Mouse (Mus musculus) left cerebral cortex, adult 18-20 months (tissue): ENCODE measurements at regions not wholly inside any gene's neighbourhood (a gene's known extent, or its start where the extent isn't known, plus 50 kb on each side); places are given as distances from the start of the nearest gene placed in this dataset.
A peak's percentile ranks its signal among the peaks of the same experiment; 100 is the strongest.

Experiments used
- DNase-seq, 2 experiments: peaks; one replicate each; pipeline ENCODE4 v3.0.0; 2021 to 2022; ENCODE audit warnings: low spot score in 2 of 2, mixed read lengths in 1 of 2

DNA sequence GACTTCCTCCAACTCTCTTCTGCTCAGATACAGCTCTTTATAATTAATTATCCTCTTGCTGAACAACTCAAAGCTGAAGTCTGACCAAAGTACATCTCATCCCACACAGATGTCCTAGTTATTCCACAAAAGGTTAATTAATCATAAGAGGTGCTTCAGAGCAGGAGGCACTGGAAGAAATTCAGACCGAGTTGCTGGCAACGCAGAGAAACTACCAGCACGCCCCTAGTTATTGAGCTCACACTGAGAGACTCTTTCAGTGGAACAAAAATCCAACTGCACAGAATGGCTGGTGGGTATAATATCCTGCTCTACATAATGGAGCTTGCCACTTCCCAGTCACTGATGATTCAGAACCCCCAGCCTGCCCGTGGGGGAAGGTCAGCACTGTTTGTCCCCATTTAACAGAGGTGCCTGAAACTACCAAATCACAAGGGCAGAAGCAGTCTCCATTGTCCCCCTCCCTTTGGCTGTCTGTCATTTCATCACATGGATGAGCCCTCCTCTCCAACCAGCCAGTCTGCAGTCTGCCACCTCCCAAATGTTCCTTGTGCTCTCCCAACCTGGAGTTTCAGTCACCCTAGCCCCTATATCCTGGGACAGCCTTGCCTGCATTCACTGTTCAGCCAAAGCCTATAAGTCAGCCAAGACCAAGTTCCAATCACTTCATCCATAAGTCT is 170.3 kb upstream of the Creb1 start:
- DNase-seq = no peak

DNA sequence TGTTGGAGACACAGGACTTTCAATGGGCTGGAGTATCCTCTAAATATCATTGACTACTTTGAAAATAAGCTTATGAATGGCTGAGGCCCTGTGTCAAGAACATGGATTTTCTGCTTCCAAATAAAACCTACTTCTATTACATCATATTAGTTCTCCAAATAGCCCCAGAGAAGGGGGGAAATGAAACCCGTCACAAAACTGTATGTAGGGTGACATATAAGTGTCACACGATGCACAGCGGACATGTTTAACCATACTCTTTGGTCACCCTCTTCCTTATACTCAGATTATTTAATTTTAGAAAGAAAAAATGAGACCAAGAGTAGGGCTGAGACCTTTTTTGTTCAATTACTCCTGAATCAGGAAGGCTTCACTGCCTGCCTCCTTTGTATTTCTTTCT is 189.2 kb upstream of the Creb1 start:
- DNase-seq = no peak

DNA sequence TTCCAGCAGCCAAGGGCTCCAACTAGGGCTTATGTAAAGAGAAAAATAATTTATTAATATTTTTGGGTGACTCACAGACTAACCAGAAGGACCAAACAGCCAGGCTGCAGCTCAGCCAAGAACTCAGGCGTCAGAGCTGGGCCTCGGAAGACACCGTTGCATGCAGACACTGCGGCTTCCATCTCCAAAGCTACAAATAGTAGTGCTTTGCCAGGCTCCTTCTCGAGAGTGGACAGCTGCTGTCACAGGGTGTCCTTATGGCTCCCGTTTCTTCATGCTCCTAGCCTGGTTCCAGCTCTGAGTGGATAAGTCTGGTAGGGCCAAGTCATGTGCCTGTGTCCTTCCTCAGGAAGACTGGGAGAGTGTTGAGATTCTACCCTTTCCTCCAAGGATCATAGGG is 190.8 kb upstream of the Creb1 start:
- no peak for DNase-seq

DNA sequence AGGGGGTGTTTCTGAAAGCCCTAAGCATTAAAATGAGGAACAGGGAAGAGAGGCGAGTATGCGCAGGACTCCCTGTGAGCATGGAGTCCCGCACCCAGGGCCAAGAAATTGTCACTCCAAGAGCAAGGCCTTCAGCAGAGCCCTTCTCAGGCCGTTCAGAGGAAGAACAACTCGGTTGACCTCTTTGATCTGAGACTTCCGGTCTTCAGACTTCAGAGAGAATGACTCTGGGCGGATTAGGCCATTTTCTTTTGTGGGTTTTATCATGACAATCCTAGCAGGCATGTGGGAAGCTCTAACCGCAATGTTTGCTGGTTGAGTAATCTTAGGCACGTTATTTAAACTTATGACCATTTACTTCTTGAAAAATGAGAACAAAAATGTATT is 193.9 kb upstream of the Creb1 start:
- no peak for DNase-seq

DNA sequence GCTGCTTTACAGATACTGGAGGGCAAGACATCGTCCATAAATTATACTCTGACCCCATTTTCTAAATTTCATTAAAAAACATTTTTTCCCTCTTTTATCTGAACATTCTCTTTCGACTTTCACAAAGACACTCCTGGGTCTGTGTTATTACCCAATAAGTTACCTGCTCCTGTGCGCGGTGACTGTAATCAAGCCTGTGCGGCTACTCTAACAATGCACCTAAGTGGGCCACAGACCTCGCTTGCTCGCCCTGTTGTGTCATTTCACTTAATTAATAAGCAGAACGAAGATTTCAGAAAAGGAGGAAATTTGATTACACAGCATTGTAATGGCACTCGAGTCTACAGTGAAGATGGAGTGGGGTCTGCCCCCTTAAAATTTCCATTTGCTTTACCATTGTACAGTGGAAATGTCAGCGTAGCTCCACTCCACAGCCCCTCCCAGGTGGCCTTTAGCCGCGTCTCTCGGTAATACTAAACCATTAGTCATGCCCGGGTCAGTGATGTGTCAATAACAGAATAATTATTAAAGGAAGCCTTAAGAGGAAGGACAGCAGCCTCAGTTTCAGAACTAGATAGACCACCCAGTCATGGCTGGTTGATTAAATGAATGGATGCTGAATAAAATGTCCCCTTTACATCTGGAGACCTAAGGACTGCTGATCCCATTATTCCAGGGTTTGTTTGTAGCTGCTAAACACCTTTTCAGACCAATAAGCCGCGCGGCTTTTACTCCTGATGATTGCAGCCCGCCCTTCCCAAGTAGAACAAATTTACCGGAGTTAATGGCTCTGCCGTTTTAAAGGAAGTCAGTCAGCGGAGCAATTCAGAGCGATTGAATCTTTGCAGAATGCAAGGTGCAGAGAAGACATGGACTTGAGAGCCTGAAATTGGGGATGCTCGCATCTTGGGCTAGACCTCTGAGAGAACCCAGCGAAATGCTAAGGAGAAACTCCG is 194.5 kb upstream of the Creb1 start:
- DNase-seq = no peak

DNA sequence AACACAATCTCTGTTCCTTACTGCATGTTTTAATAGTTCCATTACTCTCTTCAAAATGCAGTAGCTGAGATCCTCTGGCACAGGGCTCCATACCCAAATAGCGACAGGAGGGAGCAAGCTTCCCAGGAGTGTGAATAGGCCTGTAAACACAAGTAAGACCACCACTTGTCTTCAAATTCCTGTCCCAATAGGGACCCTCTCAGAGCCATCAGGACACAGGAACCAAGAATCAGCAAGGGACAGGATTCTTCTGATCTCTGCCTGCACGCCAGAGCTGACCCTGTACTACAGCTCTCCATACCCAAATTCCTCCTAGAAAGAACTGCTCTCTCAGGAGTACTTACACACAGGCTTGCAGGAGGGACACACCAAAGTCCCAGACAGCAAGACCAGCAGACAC is 200.9 kb upstream of the Creb1 start:
- DNase-seq = no peak

DNA sequence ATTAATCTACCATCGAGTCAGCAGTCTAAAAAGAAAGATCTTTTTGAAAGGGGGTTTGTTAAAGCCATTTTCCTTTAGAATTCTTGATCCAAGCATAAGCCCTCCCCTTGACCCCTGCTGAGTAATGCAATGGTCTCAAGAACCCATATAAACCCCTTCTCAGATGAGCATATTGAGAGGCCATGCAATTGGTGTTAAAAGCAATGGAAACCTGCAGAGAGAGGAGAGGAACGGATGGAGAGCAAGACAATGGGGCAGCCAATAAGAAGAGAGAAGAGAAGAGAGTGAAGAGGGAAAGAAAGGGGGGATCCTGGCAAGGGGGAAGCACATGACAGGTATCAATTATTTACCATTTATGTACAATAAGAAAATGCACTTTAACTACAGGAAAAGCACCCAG is 201.7 kb upstream of the Creb1 start:
- no peak for DNase-seq

DNA sequence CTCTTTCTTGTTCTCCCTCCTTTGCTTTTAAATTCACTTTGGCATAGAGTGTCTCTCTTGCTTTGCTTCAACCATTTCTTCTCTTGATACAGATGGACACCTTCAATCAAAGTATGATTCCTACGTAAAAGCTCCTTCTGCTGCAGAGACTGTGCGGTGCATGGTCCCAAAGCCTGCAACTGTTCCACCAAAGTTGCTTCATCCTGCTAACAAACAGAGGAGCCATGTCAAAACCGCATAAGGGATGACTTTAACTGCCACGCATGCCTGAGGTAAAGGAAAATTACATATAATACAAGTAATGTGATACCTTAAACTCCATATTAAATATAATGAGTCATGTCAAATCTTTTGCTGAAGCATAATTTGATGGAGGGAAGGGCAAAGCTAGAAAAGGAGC is 200.1 kb upstream of the Klf7 start:
- no peak for DNase-seq

DNA sequence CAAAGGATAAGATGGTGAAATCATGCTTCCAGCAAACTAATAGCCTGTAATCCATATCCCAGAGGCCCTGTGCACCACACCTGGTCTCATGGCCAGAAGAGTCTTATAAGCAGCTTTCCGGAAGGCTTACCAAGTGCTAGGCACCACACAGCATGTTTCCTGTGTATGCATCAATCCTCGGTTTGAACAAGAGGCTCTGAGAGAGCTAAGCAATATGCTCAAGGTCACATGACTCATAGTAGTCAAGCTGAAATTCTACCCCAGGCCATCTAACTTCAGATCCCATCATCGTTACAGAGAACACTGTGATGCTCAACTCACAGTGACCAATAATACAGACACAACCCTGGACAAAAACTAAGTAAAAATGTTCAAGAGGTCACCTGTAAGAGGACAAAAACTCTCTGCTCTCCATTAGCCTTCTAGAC is 197.1 kb upstream of the Klf7 start:
- no peak for DNase-seq

DNA sequence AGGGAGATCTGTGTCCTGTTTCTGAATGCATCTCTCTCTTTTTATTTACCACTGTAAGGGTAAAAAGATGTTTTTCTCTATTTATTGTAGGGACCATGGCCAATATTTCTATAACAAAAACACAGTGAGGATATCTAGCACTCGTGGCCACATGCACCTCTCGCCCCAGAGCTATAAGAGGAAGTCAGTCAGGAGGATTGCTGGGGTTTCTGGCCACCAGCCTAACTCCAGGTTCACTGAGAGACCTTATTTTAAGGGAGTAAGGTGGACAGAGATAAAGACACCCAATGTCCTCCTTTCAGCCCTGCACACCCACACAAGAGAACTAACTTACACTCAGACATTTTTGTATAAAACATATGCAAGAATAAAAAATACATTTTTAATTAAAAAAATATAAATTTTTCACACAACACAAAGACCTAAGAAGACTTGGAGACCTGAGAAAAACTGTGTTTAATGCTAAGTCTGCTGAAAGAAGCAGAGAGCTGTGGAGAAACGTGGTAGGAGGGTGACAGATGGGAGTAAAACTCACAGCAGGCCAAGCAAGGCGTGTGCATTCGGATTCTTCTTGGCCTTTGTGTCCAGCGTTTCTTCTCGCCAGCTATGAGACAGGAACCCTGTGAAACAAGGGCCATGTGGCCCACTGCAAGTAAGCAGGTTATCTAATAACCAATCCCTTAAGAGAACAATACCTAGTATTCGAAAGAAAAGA is 196.5 kb upstream of the Klf7 start:
- DNase-seq = no peak

DNA sequence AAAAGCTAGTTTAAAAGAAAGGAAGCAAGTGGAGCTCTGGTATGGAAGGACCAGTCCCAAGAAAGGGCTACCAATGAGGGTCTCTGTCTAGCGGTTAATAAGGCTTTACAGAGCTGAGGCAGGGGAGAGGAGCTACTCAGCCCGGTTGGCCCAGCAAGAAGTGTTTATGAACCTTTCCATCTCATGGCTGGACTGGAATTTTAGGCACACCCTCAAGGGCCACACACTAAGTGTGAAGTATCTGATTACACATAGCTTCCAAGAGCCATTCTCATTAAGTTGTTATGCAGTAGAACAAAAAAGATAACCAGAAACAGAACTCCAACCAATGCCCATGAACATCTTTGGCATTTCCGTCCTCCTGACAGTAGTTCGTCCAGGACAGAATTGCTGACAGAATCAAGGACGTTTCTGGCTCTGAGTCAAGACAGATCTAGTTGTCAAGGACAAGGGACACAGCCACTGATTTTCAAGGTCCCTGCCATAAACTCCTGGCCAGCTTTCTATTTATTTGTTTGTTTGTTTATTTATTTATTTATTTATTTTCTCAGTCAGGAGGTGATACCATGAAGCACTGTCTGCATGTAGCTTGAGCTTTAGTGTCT is 195.1 kb upstream of the Klf7 start:
- no peak for DNase-seq

DNA sequence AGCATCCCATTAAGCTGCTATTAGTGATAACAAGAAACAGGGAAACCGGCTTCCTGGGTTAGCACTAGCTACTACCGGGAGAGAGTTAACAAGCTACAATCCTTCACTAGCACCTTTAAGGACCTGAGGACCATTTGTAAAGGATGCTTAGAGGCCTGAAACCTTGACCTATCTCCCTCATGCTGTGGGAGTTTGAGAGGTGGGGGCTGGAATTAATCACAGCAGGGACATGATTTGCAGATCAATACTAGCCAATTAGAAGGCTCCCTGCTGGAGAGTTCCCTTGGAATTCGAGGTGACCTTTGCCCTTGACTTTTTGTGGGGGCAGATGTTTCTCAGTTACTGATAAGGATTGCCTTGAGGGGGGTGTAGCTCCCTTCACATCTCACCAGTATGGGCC is 189.3 kb upstream of the Klf7 start:
- DNase-seq = no peak

DNA sequence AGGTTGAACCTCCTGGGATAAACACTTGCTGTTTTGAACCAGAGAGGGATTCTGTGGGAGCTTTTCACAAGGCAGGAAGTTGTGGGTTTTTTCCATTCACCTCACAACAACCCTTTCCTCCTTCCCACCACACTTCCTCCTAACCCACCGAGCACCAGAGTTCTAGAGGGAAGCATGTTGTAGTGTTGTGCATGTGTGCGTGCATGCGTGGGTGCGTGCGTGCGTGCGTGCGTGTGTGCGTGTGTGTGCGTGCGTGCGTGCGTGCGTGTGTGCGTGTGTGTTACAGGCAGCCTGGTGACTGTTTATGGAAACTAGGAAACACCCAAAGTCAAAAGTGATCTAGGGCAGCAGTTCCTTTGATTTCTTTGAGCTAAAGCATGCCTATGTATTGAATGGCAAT is 186.5 kb upstream of the Klf7 start:
- no peak for DNase-seq

DNA sequence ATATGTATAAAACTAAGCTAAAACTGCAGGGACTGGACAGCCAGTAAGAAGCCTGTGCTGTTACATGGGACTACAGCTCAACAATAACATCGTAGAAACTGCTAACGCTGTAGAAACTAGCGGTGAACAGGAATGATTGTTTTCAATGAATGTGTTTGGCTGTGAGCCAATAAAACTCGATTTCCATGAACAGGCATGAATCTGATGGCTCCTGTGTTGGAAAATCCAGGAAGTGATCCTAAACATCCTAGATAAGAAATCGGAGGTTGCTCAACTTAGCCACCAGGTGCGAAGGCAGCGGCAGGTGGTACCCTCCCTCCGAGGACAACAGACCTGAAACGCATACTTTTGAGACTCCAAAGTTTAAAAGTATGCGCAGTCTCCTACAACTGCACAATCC is 186.0 kb upstream of the Klf7 start:
- DNase-seq = no peak

DNA sequence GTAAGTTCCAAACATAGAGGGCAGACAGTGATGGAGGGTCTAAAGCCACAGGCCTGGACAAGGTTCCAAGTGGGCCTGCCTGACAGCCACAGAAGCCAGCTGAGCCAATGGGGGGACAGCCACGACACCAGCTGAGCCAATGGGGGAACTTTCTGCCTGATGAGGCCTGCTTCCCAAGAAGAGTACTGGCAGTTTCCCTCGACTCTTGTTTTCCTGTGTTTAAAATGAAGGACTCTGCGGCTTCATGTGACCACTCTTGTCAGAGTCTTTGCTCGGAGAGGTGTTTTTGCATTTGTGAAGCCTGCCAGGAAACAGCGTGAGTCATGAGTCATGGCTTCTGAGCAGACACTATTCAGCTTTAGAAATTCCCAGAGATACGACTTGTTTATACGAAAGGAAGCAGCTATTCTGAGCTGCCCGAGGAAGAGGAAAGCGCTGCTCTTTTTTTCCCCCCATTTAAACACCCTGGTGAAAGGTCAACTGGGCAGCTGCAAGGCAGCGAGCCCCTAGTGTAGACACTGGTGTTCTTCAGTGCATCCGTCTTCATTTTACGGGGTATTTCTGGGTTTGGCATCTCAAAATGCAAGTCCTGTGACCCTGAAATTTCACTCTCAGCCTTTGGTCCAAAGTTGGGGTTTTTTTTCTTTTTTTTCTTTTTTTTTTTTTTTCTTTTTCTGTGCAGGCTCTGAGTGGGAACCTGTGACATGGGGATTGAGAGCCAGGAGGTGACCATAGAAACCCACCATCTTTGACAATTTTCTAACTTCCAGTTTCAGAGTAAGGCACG is 183.5 kb upstream of the Klf7 start:
- DNase-seq = peak; percentile 51 to 67

DNA sequence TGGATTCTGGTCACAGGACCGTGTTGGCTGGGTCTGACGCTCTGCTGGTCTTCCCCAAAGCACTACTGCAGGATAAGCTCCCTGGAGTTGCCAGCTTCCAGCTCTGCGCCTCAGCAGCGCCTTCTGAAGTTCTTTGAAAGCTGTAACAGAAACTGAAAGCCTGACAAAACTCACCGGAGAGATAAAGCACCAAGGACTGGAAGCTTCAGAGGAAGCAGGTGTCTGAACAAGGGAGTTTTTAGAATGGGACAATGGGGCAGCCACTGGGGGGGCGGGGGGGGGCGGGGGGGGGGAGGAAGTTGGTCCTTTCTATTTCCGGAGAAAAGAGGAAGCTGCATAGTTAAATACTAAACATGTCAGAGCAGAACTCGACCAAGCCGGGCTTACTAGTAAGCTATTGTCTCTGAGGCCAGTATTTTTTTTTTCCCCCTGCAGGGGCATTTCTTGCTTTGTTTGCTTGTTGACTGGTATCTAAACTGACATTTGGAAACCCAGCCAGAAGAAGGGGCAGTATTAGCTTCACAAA is 180.8 kb upstream of the Klf7 start:
- DNase-seq = peak; percentile 46 to 55

DNA sequence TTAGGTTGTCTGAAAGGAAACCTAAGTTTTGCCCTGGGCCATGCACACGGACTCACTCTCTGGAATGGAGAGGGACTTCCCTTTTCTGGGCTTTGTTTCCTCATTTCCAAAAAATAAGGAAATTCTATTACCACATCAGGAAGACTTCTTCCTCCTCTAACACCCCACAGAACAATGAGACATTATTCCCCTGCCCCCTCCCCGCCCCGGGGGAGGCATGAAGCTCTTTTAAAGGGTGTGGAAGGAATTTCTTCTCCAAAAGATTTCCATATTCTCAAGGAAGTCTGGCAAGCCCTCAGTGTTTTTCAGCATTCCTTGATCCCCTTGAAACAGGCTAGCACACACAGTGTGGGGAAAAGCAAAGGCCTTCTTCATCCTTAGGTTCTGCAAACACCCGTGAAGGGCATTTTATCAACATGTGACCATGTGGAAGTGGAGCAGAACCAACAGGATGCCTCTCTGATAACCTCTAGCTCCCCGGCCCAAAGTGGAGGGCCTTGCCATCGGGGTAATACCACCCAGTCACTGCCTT is 179.5 kb upstream of the Klf7 start:
- no peak for DNase-seq

DNA sequence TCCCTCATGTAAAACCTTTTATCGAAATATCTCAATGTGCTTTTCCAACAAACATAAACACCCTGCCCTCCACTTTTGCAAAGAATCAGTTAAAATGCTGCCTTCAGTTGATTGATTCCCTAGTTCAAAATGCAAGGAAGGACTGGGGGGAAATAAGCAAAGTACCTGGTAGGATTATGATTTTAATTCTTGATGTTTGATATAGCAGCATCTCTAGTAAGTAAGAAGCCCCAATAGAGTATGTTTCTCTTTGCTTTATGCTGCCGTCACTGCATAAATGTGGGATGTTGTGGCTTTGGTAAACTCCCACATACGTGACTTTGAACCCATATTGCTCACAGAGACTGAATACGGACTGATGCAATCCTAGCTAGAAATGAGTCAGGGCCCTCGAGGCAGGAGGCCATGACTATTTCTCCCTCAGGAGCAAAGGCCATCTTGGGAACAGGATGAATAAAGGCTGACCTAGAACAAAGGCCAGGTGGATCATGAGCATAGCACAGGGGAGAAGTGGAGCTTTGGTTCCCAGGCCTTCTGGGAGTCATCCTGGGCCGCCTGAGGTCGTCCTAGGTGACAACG is 179.0 kb upstream of the Klf7 start:
- no peak for DNase-seq

DNA sequence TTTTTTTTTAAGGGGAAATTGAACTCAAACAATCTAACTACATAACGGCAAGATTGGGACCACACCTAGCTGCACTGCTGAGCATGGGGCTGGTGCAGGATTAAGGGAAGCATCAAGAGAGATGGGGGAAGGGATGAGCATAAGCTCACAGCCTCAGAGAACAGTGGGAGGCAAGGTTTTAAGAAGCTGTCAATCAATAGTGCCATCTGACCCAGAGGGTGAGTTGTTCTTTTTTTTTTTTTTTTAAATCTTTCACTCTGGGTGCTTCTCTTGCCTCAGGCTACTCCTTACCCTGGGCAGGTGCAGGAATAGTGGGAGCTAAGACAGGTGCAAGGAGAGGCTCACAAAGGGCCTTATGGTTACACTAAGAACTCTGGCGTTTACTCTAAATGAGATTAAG is 176.9 kb upstream of the Klf7 start:
- DNase-seq = no peak

DNA sequence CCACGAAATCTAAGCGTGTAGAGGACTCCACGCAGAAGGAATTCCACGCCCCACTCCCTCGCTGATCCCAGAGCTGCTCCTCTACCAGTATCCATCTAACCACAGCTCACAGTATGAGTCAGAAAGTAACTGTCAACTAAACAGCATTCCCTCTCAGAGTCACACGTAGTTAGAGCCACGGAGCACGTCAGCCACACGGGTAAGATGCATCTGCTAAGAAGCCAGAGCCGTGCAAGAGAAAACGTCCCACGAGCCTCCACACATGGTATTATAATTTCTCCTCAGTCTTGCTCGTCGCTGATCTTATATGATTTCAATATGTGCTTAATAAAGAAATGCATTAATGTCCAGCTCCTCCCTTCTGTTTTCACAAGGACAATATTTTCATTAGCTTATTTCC is 176.1 kb upstream of the Klf7 start:
- no peak for DNase-seq
